Mouse (Mus musculus) retina, embryonic 14.5 days (tissue): ENCODE measurements around the gene Araf.

Source experiments
- DNase-seq: peaks from one replicate; pipeline ENCODE4 v3.0.0-alpha.2; 2015; ENCODE audit warnings: low spot score

The Araf gene

GRCm38 (mm10) chrX:20848256-20848984, 50.8 kb downstream of the Araf start:
- DNase-seq: peak; percentile 90

GRCm38 (mm10) chrX:20853794-20854193, 56.2 kb downstream of the Araf start:
- no peak for DNase-seq

GRCm38 (mm10) chrX:20861453-20862104, 64.0 kb downstream of the Araf start:
- DNase-seq: no peak

GRCm38 (mm10) chrX:20862105-20863065, 64.8 kb downstream of the Araf start:
- peak; percentile 16 for DNase-seq

GRCm38 (mm10) chrX:20863161-20864101, 65.8 kb downstream of the Araf start:
- DNase-seq: no peak

- DNase-seq: no peak
Measured at GRCm38 (mm10) chrX:20868091-20868490, 70.5 kb downstream of the Araf start.

- no peak for DNase-seq
Measured at GRCm38 (mm10) chrX:20869203-20869602, 71.6 kb downstream of the Araf start.

GRCm38 (mm10) chrX:20869962-20870513, 72.4 kb downstream of the Araf start, which contains the start of gene Timp1:
TSS of gene Timp1 (plus strand) at chrX:20870166.
- peak; percentile 42 for DNase-seq

- DNase-seq: no peak
Measured at GRCm38 (mm10) chrX:20872928-20873500, 75.4 kb downstream of the Araf start.

GRCm38 (mm10) chrX:20875241-20875640, 77.6 kb downstream of the Araf start:
- DNase-seq: no peak

- DNase-seq: no peak
Measured at GRCm38 (mm10) chrX:20910074-20910473, 112.5 kb downstream of the Araf start.
